Mouse (Mus musculus) subcutaneous adipose tissue, adult 2 months (tissue): Measurements from ENCODE around the gene Trp53bp2. TPM values are rescaled to one million over a fixed set of nuclear protein-coding genes. Genes with fewer than 3 reads are reported as not detected.

Experiments used
- polyA plus RNA-seq: library from polyadenylated mRNA; depleted of rRNA; stranded (reverse); fragments of >200 nt; gene quantifications from 2 replicates; pipeline ENCODE4 v1.2.3, GENCODE M21; 2012; ENCODE audit warnings: low replicate concordance; rRNA removed

The Trp53bp2 gene
- polyA plus RNA-seq = 14.8 and 23.4 TPM in 2 replicates

DNA sequence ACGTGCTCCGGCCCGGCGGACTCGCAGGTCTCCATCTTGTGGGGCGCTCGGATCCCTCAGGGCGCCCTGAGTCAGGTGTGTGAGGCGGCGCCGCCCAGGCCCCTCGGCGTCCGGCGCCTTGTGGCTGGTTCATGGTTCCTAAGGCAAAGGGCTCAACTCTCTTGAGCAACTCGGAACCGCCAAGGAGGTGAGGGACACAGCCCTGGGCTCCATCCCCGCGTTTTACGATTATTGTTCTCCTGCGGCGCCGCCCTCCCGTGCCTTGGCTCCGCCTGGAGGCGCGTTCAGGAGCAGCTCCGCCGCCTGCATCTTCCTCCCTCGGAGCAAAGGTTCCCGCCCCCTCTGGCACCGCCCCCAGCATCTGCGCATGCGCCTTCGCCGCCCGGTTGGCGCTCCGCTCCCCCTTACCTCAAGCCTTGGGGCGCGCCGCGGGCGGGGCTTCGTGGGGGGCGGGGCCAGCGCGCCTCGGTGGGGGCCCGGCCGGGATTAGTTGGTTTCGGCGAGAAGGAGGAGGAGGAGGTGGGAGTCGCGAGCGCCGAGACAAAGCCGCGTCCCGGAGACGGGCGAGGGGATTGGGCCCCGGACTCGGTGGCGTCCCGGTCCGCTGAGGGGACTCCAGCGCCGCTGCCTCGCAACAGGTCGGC is at the start of gene Trp53bp2:
Trp53bp2 (plus strand) TSS at position 489 of the 644 bp plus-strand sequence.

Other genes starting within 250 kb of the Trp53bp2 start
- not detected in 2 replicates for gene Vmn1r1, start 244.7 kb upstream of the Trp53bp2 start, polyA plus RNA-seq
- 109 and 207 TPM in 2 replicates for gene Degs1, start 126.4 kb upstream of the Trp53bp2 start, polyA plus RNA-seq
- 18.0 and 19.2 TPM in 2 replicates for gene Fbxo28, start 67.5 kb upstream of the Trp53bp2 start, polyA plus RNA-seq
- gene Capn2, start 108.4 kb downstream of the Trp53bp2 start, polyA plus RNA-seq = 77.7 and 100 TPM in 2 replicates
- gene Capn8, start 155.8 kb downstream of the Trp53bp2 start, polyA plus RNA-seq = 0.08 TPM in 1 of 2 replicates, not detected in the other